Mouse (Mus musculus): ENCODE data around the gene Sorl1. TPM values are rescaled to one million over a fixed set of nuclear protein-coding genes. Genes with fewer than 3 reads are reported as not detected.
"Not testable (repeated sequence)": the region's sequence is repeated elsewhere in the genome, so short reads cannot be mapped to it uniquely, and the experiment has no call there.

Gene Sorl1
- polyA plus RNA-seq, 1 experiment = under 0.01 TPM

GRCm38 (mm10) chr9:42070856-42071255, 53.2 kb downstream of the Sorl1 start:
- Histone ChIP-seq H3K9me3 (ENCODE audit: control insufficient read depth, low read length) (no peaks in the 10 kb centered on the region), H3K27me3 (ENCODE audit: control insufficient read depth) (no peaks in the 10 kb centered on the region), H3K4me1 (ENCODE audit: control insufficient read depth) (no peaks in the 10 kb centered on the region), H3K4me3 (replicated peaks) (no peak overlapping the region), H3K36me3 (ENCODE audit: control insufficient read depth) (no peaks in the 10 kb centered on the region)
- TF ChIP-seq GATA1 (IDR thresholded peaks at IDR 0.05; ENCODE audit: low read length) = no peak
- TF ChIP-seq TAL1 (IDR thresholded peaks at IDR 0.05; ENCODE audit: low read length) = no peak

- Histone ChIP-seq H3K4me3 (replicated peaks) (no peak overlapping the region), H3K9me3 (ENCODE audit: control insufficient read depth, low read length) (no peaks in the 10 kb centered on the region), H3K27me3 (ENCODE audit: control insufficient read depth) (no peaks in the 10 kb centered on the region), H3K4me1 (ENCODE audit: control insufficient read depth) (no peaks in the 10 kb centered on the region), H3K36me3 (ENCODE audit: control insufficient read depth) (no peaks in the 10 kb centered on the region)
- TF ChIP-seq TAL1 (IDR thresholded peaks at IDR 0.05; ENCODE audit: low read length) (no peak), GATA1 (IDR thresholded peaks at IDR 0.05; ENCODE audit: low read length) (no peak)
Measured at GRCm38 (mm10) chr9:42069471-42069870, 54.6 kb downstream of the Sorl1 start.

GRCm38 (mm10) chr9:42067950-42068349, 56.1 kb downstream of the Sorl1 start:
- Histone ChIP-seq H3K4me1 (ENCODE audit: control insufficient read depth) (no peaks in the 10 kb centered on the region), H3K36me3 (ENCODE audit: control insufficient read depth) (no peaks in the 10 kb centered on the region), H3K9me3 (ENCODE audit: control insufficient read depth, low read length) (no peaks in the 10 kb centered on the region), H3K27me3 (ENCODE audit: control insufficient read depth) (no peaks in the 10 kb centered on the region), H3K4me3 (replicated peaks) (no peak overlapping the region)
- no peak for TF ChIP-seq TAL1 (IDR thresholded peaks at IDR 0.05; ENCODE audit: low read length)
- TF ChIP-seq GATA1 (IDR thresholded peaks at IDR 0.05; ENCODE audit: low read length) = no peak

GRCm38 (mm10) chr9:42065756-42066155, 58.3 kb downstream of the Sorl1 start:
- H3K4me3 ChIP-seq (replicated peaks) = no peak overlapping the region
- H3K4me1 ChIP-seq (ENCODE audit: control insufficient read depth) = no peaks in the 10 kb centered on the region
- TF ChIP-seq TAL1 (IDR thresholded peaks at IDR 0.05; ENCODE audit: low read length) = no peak
- TF ChIP-seq GATA1 (IDR thresholded peaks at IDR 0.05; ENCODE audit: low read length) = no peak
- no peaks in the 10 kb centered on the region for H3K36me3 ChIP-seq (ENCODE audit: control insufficient read depth)
- H3K9me3 ChIP-seq (ENCODE audit: control insufficient read depth, low read length) = no peaks in the 10 kb centered on the region
- H3K27me3 ChIP-seq (ENCODE audit: control insufficient read depth) = no peaks in the 10 kb centered on the region

- no peak overlapping the region for H3K4me3 ChIP-seq (replicated peaks)
- H3K27me3 ChIP-seq (ENCODE audit: control insufficient read depth) = no peaks in the 10 kb centered on the region
- no peaks in the 10 kb centered on the region for H3K36me3 ChIP-seq (ENCODE audit: control insufficient read depth)
- no peak for TF ChIP-seq TAL1 (IDR thresholded peaks at IDR 0.05; ENCODE audit: low read length)
- TF ChIP-seq GATA1 (IDR thresholded peaks at IDR 0.05; ENCODE audit: low read length) = no peak
- H3K4me1 ChIP-seq (ENCODE audit: control insufficient read depth) = no peaks in the 10 kb centered on the region
- no peaks in the 10 kb centered on the region for H3K9me3 ChIP-seq (ENCODE audit: control insufficient read depth, low read length)
Measured at GRCm38 (mm10) chr9:42063391-42063790, 60.7 kb downstream of the Sorl1 start.

GRCm38 (mm10) chr9:42062269-42062668, 61.8 kb downstream of the Sorl1 start:
- Histone ChIP-seq H3K27me3 (ENCODE audit: control insufficient read depth) (no peaks in the 10 kb centered on the region), H3K4me1 (ENCODE audit: control insufficient read depth) (no peaks in the 10 kb centered on the region), H3K36me3 (ENCODE audit: control insufficient read depth) (no peaks in the 10 kb centered on the region), H3K9me3 (ENCODE audit: control insufficient read depth, low read length) (no peaks in the 10 kb centered on the region), H3K4me3 (replicated peaks) (no peak overlapping the region)
- no peak for TF ChIP-seq GATA1 (IDR thresholded peaks at IDR 0.05; ENCODE audit: low read length)
- TF ChIP-seq TAL1 (IDR thresholded peaks at IDR 0.05; ENCODE audit: low read length) = no peak

- H3K27me3 ChIP-seq (ENCODE audit: control insufficient read depth); H3K36me3 ChIP-seq (ENCODE audit: control insufficient read depth); H3K4me3 ChIP-seq (replicated peaks); H3K9me3 ChIP-seq (ENCODE audit: control insufficient read depth, low read length); H3K4me1 ChIP-seq (ENCODE audit: control insufficient read depth): not testable (repeated sequence)
Measured at GRCm38 (mm10) chr9:42059006-42059405, 65.1 kb downstream of the Sorl1 start.

- Histone ChIP-seq H3K27me3 (ENCODE audit: control insufficient read depth) (no peaks in the 10 kb centered on the region), H3K4me3 (replicated peaks) (no peak overlapping the region), H3K36me3 (ENCODE audit: control insufficient read depth) (no peaks in the 10 kb centered on the region), H3K9me3 (ENCODE audit: control insufficient read depth, low read length) (no peaks in the 10 kb centered on the region), H3K4me1 (ENCODE audit: control insufficient read depth) (no peaks in the 10 kb centered on the region)
- no peak for TF ChIP-seq GATA1 (IDR thresholded peaks at IDR 0.05; ENCODE audit: low read length)
- TF ChIP-seq TAL1 (IDR thresholded peaks at IDR 0.05; ENCODE audit: low read length) = no peak
Measured at GRCm38 (mm10) chr9:42056591-42056990, 67.5 kb downstream of the Sorl1 start.

GRCm38 (mm10) chr9:42055378-42055777, 68.7 kb downstream of the Sorl1 start:
- no peaks in the 10 kb centered on the region for H3K27me3 ChIP-seq (ENCODE audit: control insufficient read depth)
- H3K4me3 ChIP-seq (replicated peaks) = no peak overlapping the region
- TF ChIP-seq GATA1 (IDR thresholded peaks at IDR 0.05; ENCODE audit: low read length) (no peak), TAL1 (IDR thresholded peaks at IDR 0.05; ENCODE audit: low read length) (no peak)
- H3K4me1 ChIP-seq (ENCODE audit: control insufficient read depth) = no peaks in the 10 kb centered on the region
- H3K9me3 ChIP-seq (ENCODE audit: control insufficient read depth, low read length) = no peaks in the 10 kb centered on the region
- H3K36me3 ChIP-seq (ENCODE audit: control insufficient read depth) = no peaks in the 10 kb centered on the region
